Mouse (Mus musculus): Measurements from ENCODE around the gene Midn. TPM values are rescaled to one million over a fixed set of nuclear protein-coding genes. Genes with fewer than 3 reads are reported as not detected.
A peak's percentile ranks its signal among the peaks of the same experiment; 100 is the strongest.

Gene Midn
- polyA plus RNA-seq, 1 experiment from 2014 or later: 15.7 TPM

DNA sequence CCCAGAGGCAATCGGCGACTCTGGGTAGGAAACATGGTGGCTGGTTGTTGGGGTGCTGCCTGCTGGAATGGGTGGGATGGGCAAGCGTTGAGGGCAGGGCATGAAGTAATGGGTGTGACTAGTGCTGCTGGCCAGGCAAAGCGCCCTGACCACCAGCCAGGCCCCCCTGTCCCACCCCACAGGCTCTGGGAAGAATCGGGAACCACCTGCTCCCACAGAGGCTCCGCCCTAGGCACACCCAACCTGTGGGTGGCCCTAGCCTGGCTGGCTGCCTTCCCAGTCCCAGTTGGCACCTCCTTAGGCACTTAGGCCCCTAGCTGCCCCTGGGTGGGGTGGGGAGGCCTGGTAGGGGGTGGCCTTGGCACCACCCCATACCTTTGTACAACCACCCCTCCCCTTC, 2.2 kb upstream of the Midn start:
- peak overlapping the region; percentile 100 for H3K9ac ChIP-seq
- H3K27ac ChIP-seq (replicated peaks): peak overlapping the region; percentile 99
- peak overlapping the region; percentile 6; the same call in 1 of the 2 replicates for H3K4me3 ChIP-seq
- peaks cover 64% of the 10 kb centered on the region for H3K4me1 ChIP-seq
- H3K4me2 ChIP-seq: peak overlapping the region; percentile 93
- H3K27me3 ChIP-seq (replicated peaks): no peaks in the 10 kb centered on the region
- WGBS: 83% methylated on average over 6 of the region's 6 CpGs
- H3K36me3 ChIP-seq: peaks cover 49% of the 10 kb centered on the region
- ATAC-seq (ENCODE audit: extremely low read depth, insufficient number of reproducible peaks, low FRiP score, low TSS enrichment): no peak
- H3K9me3 ChIP-seq: no peaks in the 10 kb centered on the region

DNA sequence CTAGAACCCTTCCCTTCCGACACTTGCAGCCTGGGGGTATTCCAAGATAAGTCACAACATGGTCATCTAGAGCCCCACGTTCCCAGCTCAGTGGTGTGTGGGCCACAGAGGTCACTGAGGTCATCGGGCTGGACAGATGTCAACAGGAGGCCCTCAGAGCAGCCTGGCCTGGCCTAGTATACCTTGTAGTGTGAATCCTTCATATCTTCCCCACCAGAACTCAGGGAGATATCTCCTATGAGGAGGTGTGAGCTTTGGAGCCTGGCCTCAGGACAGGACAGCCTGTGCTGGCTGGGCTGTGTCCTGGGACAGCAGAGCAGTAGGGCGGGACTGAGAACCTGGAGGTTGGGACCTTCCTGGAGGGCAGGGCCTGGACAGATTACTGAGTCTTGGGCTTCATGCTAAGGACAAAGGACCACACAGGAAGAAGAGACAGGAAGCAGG, 1.5 kb upstream of the Midn start:
- H3K36me3 ChIP-seq: peaks cover 56% of the 10 kb centered on the region
- H3K4me1 ChIP-seq: peaks cover 59% of the 10 kb centered on the region
- H3K9me3 ChIP-seq: no peaks in the 10 kb centered on the region
- H3K27me3 ChIP-seq (replicated peaks): no peaks in the 10 kb centered on the region
- ATAC-seq (ENCODE audit: extremely low read depth, insufficient number of reproducible peaks, low FRiP score, low TSS enrichment): no peak
- WGBS: 48% methylated on average over 4 of the region's 4 CpGs
- peak overlapping the region; percentile 99 for H3K27ac ChIP-seq (replicated peaks)
- peak overlapping the region; percentile 93 for H3K4me2 ChIP-seq
- H3K4me3 ChIP-seq: peak overlapping the region; percentile 95; the same call in 1 of the 2 replicates
- H3K9ac ChIP-seq: peak overlapping the region; percentile 100

DNA sequence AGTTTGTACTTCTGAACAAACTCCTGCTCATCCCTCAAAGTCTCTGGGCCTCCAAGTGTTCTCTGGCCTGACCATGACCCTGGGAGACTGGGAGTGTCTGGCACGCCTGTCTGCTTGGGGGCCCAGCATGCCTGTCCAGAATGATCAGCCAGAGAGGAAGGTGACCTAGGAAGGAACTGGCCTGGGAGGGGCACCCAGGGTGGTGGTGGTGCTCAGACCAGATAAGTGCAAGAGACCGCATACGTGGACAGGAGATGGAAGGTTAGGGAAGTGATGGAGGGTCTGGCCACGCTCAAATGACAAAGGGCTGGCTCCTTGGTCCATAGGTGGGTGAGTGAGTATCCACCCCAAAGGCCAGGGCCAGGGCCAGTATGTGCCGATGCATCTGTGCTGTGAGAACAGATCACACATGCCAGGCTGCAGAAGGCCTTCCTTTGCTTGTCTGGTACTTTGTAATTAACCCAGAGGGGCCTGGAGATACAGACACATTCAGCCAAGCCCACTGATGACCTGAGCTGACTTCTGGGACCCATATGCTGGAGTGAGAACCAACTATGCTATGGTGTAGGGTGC, 840 bp upstream of the Midn start:
- H3K27me3 ChIP-seq (replicated peaks): no peaks in the 10 kb centered on the region
- peak overlapping the region; percentile 100 for H3K9ac ChIP-seq
- H3K36me3 ChIP-seq: peaks cover 63% of the 10 kb centered on the region
- peaks cover 62% of the 10 kb centered on the region for H3K4me1 ChIP-seq
- ATAC-seq (ENCODE audit: extremely low read depth, insufficient number of reproducible peaks, low FRiP score, low TSS enrichment): no peak
- no peaks in the 10 kb centered on the region for H3K9me3 ChIP-seq
- peak overlapping the region; percentile 99 for H3K27ac ChIP-seq (replicated peaks)
- peak overlapping the region; percentile 93 for H3K4me2 ChIP-seq
- H3K4me3 ChIP-seq: peak overlapping the region; percentile 95
- 46% methylated on average over 5 of the region's 5 CpGs for WGBS

DNA sequence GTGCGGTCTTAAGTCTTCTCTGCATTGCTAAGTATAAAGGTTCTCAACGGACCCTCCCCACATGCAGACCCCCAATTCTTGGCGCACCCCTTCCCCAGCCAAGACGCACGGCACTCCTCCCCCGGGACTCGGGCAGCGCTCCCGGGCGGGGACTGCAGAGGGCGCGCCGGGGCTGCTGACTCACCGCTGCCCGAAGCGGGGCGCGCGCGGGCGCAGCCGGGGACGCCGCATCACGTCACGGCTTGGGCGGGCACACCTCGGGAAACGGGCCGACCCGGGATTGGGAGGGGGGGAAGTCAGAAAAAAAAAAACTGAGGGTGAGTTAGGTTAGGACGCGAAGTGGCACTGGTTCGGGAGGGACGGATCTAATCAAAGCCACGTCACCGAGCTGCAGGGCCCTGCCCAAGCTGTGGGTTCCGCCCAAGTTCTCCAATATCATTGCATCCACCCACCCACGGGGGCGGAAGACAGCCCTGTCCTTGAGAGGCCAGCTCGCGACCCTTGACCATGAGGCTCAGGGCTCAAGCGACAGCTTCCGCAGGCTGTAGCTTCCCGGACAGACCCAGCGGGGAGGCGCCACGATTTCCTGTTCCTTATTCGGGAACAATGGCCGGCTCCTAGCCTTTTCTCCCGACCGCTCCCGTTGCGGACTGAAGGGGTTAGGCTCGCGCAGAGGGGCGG, 678 bp downstream of the Midn start:
- Histone ChIP-seq H3K36me3 (peaks cover 72% of the 10 kb centered on the region), H3K4me3 (peak overlapping the region; percentile 95), H3K4me2 (peak overlapping the region; percentile 93), H3K27me3 (replicated peaks) (no peaks in the 10 kb centered on the region), H3K9me3 (no peaks in the 10 kb centered on the region), H3K4me1 (peaks cover 66% of the 10 kb centered on the region), H3K27ac (replicated peaks) (peak overlapping the region; percentile 99), H3K9ac (peak overlapping the region; percentile 100)
- peak; percentile 30; the same call in 1 of the 2 replicates for ATAC-seq (ENCODE audit: extremely low read depth, insufficient number of reproducible peaks, low FRiP score, low TSS enrichment)
- WGBS: 1% methylated on average over 57 of the region's 57 CpGs

- Histone ChIP-seq H3K4me3 (peak overlapping the region; percentile 95), H3K27ac (replicated peaks) (peak overlapping the region; percentile 99), H3K9ac (peak overlapping the region; percentile 100), H3K36me3 (peaks cover 72% of the 10 kb centered on the region), H3K27me3 (replicated peaks) (no peaks in the 10 kb centered on the region), H3K4me2 (peak overlapping the region; percentile 93), H3K4me1 (peaks cover 66% of the 10 kb centered on the region), H3K9me3 (no peaks in the 10 kb centered on the region)
- under 1% methylated on average over 88 of the region's 88 CpGs for WGBS
- peak; percentile 69 for ATAC-seq (ENCODE audit: extremely low read depth, insufficient number of reproducible peaks, low FRiP score, low TSS enrichment)
Measured at GRCm38 (mm10) chr10:80149291-80150225, 1.5 kb downstream of the Midn start.

GRCm38 (mm10) chr10:80150226-80151210, 2.4 kb downstream of the Midn start:
- Histone ChIP-seq H3K4me3 (peak overlapping the region; percentile 95), H3K4me1 (peaks cover 66% of the 10 kb centered on the region), H3K27ac (replicated peaks) (peak overlapping the region; percentile 99), H3K4me2 (peak overlapping the region; percentile 93), H3K9me3 (no peaks in the 10 kb centered on the region), H3K36me3 (peaks cover 72% of the 10 kb centered on the region), H3K27me3 (replicated peaks) (no peaks in the 10 kb centered on the region), H3K9ac (peak overlapping the region; percentile 100)
- ATAC-seq (ENCODE audit: extremely low read depth, insufficient number of reproducible peaks, low FRiP score, low TSS enrichment): no peak
- WGBS: under 1% methylated on average over 61 of the region's 71 CpGs

DNA sequence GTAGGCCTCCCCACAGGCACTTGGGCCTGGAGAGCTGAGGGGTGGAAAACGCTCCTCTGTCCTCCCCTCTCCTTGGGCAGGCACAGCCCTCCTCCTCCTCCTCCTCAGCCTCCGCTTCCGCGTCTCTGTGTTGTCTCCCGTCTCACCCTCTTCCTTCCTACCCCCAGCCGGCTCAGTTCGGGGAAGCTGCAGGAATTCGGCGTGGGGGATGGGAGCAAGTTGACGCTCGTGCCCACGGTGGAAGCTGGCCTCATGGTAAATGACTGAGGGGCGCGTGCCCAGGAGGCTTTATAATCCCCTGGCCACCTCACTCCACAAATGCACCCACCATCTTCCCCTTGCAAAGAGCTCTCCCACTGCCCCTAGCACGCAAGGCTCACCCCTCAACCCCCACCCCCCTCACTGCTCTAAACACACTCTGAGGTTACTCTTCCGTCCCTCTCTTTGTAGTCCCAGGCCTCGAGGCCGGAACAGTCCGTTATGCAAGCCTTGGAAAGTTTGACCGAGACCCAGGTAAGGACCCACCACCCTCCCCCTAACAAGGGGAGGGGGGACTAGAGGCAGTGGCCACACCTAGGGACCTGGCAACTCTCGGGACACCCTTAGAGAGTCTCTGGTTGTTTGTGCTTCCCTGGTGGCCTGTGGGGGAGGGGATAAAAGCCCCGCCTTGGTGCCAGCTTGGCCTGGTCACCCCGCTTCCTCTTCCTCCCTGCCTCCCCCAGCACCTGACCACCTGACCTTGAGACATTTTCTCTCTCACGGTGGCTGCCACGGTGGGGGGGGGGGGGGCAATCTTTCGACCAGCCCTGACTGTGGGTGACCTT, 3.4 kb downstream of the Midn start:
- Histone ChIP-seq H3K27ac (replicated peaks) (peak overlapping the region; percentile 99), H3K4me1 (peaks cover 66% of the 10 kb centered on the region)
- ATAC-seq (ENCODE audit: extremely low read depth, insufficient number of reproducible peaks, low FRiP score, low TSS enrichment): no peak

GRCm38 (mm10) chr10:80152071-80152872, 4.2 kb downstream of the Midn start:
- peak overlapping the region; percentile 100 for H3K9ac ChIP-seq
- no peaks in the 10 kb centered on the region for H3K9me3 ChIP-seq
- peaks cover 66% of the 10 kb centered on the region for H3K4me1 ChIP-seq
- H3K36me3 ChIP-seq: peaks cover 74% of the 10 kb centered on the region
- ATAC-seq (ENCODE audit: extremely low read depth, insufficient number of reproducible peaks, low FRiP score, low TSS enrichment): no peak
- H3K27me3 ChIP-seq (replicated peaks): no peaks in the 10 kb centered on the region
- WGBS: 13% methylated on average over 15 of the region's 15 CpGs
- peak overlapping the region; percentile 99 for H3K27ac ChIP-seq (replicated peaks)
- peak overlapping the region; percentile 95 for H3K4me3 ChIP-seq
- peak overlapping the region; percentile 93 for H3K4me2 ChIP-seq

More for the DNA sequence above, 3.4 kb downstream of the Midn start:
- H3K9ac ChIP-seq: peak overlapping the region; percentile 100
- H3K27me3 ChIP-seq (replicated peaks): no peaks in the 10 kb centered on the region
- peak overlapping the region; percentile 95 for H3K4me3 ChIP-seq
- WGBS: 2% methylated on average over 25 of the region's 26 CpGs
- H3K4me2 ChIP-seq: peak overlapping the region; percentile 93
- no peaks in the 10 kb centered on the region for H3K9me3 ChIP-seq
- H3K36me3 ChIP-seq: peaks cover 72% of the 10 kb centered on the region

DNA sequence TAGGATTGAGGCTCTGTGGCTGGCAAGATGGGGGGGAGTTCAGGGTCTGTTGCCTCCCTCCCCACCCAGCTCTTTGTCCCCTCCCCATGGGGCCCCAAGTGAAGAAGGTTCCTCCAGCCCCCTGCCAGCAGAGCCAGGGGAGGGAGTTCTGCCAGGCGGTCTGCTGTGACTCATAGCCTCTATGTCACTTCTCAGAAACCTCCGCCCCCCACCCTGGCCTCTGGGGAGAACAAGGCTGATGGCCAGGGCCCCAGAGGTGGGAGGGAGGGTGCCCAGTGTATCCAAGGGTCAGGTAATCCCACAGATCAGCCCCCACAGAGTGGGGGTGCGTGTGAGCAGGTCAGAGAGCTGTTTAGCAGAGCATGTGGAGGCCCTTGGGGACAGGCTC, 4.8 kb downstream of the Midn start:
- Histone ChIP-seq H3K4me3 (peak overlapping the region; percentile 95), H3K4me1 (peaks cover 66% of the 10 kb centered on the region), H3K9ac (peak overlapping the region; percentile 100), H3K27me3 (replicated peaks) (no peaks in the 10 kb centered on the region), H3K4me2 (peak overlapping the region; percentile 93), H3K36me3 (peaks cover 80% of the 10 kb centered on the region), H3K9me3 (no peaks in the 10 kb centered on the region), H3K27ac (replicated peaks) (peak overlapping the region; percentile 99)
- WGBS: 27% methylated on average over 3 of the region's 3 CpGs
- no peak for ATAC-seq (ENCODE audit: extremely low read depth, insufficient number of reproducible peaks, low FRiP score, low TSS enrichment)
